Mouse (Mus musculus): ENCODE measurements around the gene Ppp1r12c.

DNA sequence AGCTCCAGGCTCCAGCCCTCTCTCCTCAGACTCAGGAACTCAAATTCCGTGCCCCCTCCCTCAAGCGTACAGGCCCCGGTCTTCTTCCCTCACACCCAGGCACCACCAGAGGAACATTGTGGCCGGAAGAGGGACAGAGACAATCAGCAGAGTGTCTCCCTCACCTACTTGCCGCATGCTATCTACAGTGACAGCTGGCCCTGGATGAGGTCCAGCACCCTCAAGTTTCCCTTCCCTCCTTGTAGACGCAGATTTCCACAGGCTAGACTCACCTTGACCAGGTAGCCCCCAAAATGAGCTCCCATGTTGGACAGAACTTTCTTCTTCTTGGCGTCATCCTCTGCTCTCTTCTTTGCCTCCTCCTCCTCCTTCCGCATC lies 7.2 kb upstream of the Ppp1r12c start:
- TF ChIP-seq USF2 (IDR thresholded peaks at IDR 0.05; ENCODE audit: borderline replicate concordance in 1 of 2, insufficient read depth in 1 of 2, low read depth in 1 of 2, low read length in 2 of 2) (no peak), GATA1 (IDR thresholded peaks at IDR 0.05; ENCODE audit: low read depth, low read length) (peak; percentile 76), CTCF (IDR thresholded peaks at IDR 0.05 in 2 of 3, conservative IDR thresholded peaks at IDR 0.05 in 1 of 3; ENCODE audit: control insufficient read depth in 1 of 3, insufficient read depth in 1 of 3, low read depth in 2 of 3, low read length in 3 of 3, poor library complexity in 1 of 3, severe bottlenecking in 1 of 3) (no peak), POLR2A (IDR thresholded peaks at IDR 0.05; ENCODE audit: control insufficient read depth in 1 of 2, insufficient read depth in 1 of 2, low read depth in 1 of 2, low read length in 2 of 2, poor library complexity in 1 of 2) (no peak; a peak in 1 of 4 replicates), ZNF384 (IDR thresholded peaks at IDR 0.05; ENCODE audit: low read depth, low read length) (no peak), CHD2 (IDR thresholded peaks at IDR 0.05; ENCODE audit: low read length) (no peak), KAT2A (conservative IDR thresholded peaks at IDR 0.05; ENCODE audit: low read depth, low read length) (no peak), BHLHE40 (IDR thresholded peaks at IDR 0.05; ENCODE audit: borderline replicate concordance, low read depth, low read length) (no peak), TBP (IDR thresholded peaks at IDR 0.05; ENCODE audit: low read depth, low read length) (no peak; the same call in 1 of the 2 replicates), EP300 (IDR thresholded peaks at IDR 0.05; ENCODE audit: low read depth in 1 of 2, low read length in 2 of 2) (peak; percentile 72 to 84), POLR2AphosphoS2 (IDR thresholded peaks at IDR 0.05; ENCODE audit: low read length) (no peak)

Measured in MEL (cell line).